Mouse (Mus musculus) thymus, postnatal 36 days (tissue): Measurements from ENCODE around the gene Ccdc40.
A peak's percentile ranks its signal among the peaks of the same experiment; 100 is the strongest.
"Not testable (repeated sequence)": the region's sequence is repeated elsewhere in the genome, so short reads cannot be mapped to it uniquely, and the experiment has no call there.

ENCODE experiments used
- DNase-seq, 2 experiments: peaks; one replicate each; pipeline ENCODE4 v3.0.0; 2022; ENCODE audit warnings: mixed read lengths in 2 of 2

Gene Ccdc40

GRCm38 (mm10) chr11:119285791-119286527, 57.6 kb downstream of the Ccdc40 start:
- no peak for DNase-seq

GRCm38 (mm10) chr11:119287207-119287992, 59.0 kb downstream of the Ccdc40 start:
- no peak for DNase-seq

DNA sequence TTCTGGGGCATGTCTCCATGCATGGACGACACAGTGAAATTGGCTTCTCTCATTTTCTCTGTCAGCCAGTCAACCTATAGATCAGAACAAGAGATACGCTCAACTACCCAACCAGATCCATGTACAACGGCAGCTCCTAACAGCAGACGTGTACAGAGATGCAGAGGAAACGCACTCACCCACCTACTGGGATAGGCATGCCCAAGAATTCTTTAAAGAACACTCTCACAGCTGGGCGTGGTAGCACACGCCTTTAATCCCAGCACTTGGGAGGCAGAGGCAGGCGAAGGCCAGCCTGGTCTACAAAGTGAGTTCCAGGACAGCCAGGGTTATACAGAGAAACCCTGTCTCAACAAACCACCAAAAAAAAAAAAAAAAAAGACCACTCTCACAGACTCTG, 64.5 kb downstream of the Ccdc40 start:
- not testable (repeated sequence) for DNase-seq

DNA sequence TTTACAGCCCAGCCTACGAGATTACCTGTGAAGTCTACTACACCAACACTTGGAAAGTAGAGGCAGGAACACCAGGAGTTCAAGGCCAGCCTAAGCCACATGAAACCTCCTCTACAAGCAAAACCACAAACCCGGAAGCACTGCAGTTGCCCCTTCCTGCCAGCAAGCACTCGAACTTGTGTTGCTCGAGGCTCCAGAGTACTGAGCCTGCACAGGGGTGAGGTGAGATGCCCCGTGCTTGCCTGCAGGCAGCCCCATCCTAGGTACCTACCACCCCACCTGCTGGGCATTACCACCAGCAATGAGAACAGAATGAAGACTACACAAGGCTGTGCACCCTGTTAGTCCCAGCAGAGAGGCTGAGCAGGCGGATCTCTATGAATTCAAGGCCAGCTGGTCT, 69.6 kb downstream of the Ccdc40 start:
- peak; percentile 23 to 41 for DNase-seq

GRCm38 (mm10) chr11:119298917-119299316, 70.5 kb downstream of the Ccdc40 start:
- DNase-seq: no peak

- DNase-seq: peak; percentile 96 to 97
Observed at GRCm38 (mm10) chr11:119299391-119300245, 71.2 kb downstream of the Ccdc40 start, which contains the start of gene Eif4a3. Gene Eif4a3, minus strand, starts transcription at chr11:119300089.

DNA sequence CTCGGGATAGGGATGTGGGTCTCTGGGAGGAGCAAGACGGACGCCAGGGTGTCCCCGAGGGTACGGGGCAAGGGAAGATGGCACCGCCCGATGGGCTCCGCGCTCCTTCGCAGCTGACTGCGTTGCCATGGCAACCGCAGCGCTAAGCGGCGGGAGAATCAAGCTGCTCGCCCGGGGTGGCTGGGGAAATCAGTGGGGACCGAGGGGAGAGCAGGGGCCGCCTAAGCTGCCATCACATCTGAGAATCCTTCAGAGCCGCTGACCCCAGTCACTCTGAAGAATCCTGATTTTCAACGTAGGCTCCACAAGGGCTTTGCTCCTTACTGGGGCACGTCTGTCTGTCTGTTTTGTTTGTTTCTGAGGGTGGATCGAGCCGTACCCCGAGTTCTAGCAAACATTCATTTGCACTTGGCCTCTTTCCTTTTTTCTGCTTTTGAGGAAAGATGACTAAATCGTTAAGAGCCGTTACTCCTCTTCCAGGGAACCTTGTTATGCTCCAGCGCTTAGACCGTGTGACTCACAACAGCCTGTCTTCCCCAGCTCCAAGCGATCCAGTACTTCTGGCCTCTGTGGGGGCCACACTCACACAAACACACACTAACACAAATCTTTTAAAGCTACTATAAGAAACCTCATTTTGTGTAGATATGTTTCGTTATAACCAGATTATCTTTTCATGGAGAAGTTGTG, 72.0 kb downstream of the Ccdc40 start:
- DNase-seq: no peak

DNA sequence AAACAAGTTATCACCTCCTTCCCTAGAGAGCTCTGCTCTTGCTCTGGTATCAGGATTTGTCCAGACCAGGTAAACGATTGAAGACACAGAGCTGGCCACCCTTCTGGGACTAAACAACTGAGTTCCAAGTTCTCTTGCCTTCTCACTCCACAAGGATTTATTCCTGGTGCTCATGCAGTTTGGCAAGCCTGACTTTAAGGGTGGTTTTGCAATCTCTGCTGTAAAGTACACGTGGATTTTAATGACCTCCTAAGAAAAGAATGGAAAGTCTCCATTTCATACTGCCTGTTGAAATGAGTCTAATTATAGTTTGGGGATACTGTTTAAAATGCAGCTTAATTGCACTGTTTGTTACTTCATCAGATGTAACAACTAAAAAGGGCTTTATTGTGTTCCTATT, 72.6 kb downstream of the Ccdc40 start:
- DNase-seq: no peak

- DNase-seq: peak; percentile 35 to 55
Observed at GRCm38 (mm10) chr11:119304904-119305712, 76.7 kb downstream of the Ccdc40 start.

DNA sequence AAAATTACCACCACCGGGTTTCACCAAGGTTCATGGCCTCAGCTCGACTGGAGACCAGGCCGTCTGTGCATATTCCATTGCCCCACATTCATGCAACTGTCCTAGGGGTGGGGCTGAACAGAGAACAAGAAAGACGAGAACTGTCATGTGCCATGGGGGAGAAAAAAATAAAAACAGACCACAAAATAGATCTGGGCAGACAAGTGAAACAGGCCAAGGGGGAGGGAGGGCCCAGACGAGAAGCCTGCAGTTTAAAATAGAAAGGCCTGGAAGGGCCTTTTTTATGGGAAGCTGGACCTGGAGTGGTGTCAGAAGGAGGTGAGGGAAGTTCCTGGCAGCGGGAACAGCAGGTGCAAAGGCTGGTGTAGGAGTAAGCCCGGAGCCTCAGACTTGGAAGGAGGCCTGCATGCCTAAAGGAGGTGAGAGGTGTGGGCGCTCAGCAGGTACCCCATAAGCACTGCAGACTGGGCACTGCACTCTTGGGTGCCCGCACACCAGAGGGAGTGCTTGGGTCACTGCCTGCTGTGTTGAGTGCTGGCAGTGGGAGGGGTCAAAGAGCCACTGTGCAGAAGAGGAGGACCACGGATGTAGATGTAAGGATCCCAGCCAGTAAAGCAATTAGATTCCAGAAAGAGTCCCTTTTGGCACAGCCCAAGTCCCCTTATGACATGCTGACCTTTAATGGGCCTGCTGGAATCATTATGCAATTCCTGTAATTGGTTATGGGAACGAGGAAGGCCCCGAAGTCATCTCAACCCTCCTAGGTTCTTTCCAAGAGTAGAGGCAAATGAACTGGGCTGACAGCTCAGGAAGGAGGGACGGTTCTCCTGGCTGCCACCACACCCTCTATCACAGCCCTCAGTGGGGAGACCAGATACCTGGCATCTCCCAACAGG, 78.6 kb downstream of the Ccdc40 start:
- no peak for DNase-seq

DNA sequence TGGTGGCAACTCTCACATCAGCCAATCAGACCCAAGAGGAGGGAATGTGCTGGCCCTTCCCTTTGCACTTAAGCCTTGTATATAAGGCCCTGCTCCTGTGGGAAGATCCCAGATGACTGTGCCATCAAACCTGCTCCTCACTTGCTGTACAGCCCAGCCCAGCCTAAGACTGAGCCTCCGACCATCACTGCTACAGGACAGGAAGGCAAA, 79.2 kb downstream of the Ccdc40 start, which contains the start of gene Card14:
Gene Card14, plus strand, starts transcription at position 111 of the 210 bp plus-strand sequence.
- no peak for DNase-seq

DNA sequence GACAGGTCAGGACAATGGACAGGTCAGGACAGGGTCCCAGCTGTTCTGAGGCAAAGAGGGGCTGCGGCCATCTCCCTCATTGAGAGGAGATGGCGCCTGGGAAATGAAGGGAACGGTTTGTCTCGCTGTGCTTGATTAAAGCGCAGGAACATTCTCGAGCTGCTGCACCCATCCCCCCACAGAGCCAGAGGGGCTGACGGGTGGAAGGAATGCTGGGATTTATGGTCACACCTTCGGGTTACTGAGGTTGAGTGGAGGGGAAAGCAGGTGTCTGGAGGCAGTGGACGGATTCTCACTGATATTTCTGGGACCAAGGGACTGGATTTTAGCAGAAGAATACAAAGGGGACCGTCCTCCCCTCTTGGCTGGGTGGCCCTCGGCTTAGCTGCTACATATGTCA, 79.5 kb downstream of the Ccdc40 start:
- no peak for DNase-seq

DNA sequence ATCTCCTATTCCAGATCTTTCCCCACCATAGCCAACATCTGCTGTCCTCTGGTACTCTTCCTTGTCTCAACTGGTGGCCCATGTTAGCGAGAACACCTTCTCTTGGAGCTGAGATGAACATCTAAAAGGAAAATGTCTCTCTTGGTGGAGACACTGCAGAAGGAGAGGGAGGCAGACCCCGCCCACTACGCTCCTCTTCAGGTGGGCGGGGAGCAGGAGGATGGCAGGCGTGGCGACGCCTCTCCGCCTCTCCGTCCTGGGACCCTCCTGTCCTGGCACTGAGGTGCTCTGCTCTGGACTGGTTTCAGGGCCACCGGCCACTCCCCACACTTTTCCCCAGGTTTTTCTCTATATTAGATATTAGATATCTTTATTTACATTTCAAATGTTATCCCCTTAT, 82.2 kb downstream of the Ccdc40 start:
- no peak for DNase-seq

- DNase-seq: no peak
Observed at GRCm38 (mm10) chr11:119314252-119314936, 86.0 kb downstream of the Ccdc40 start.
